Mouse (Mus musculus) retina, postnatal 1 day (tissue): Measurements from ENCODE around the gene Ifitm1.
A peak's percentile ranks its signal among the peaks of the same experiment; 100 is the strongest.

Experiments used
- DNase-seq: peaks from one replicate; pipeline ENCODE4 v3.0.0-alpha.2; 2012

The Ifitm1 gene

GRCm38 (mm10) chr7:140966921-140967320, at the start of gene Ifitm1:
Gene Ifitm1 (plus strand): TSS chr7:140967221.
- DNase-seq = no peak

- no peak for DNase-seq
Observed at GRCm38 (mm10) chr7:140919911-140920310, 47.1 kb upstream of the Ifitm1 start.

GRCm38 (mm10) chr7:140920418-140921029, 46.5 kb upstream of the Ifitm1 start, which contains the start of gene Nlrp6:
Gene Nlrp6 (plus strand): TSS chr7:140920902.
- no peak for DNase-seq

GRCm38 (mm10) chr7:140921225-140921975, 45.6 kb upstream of the Ifitm1 start:
- DNase-seq = no peak

GRCm38 (mm10) chr7:140922398-140923069, 44.5 kb upstream of the Ifitm1 start:
- peak; percentile 49 for DNase-seq

- DNase-seq = no peak
Observed at GRCm38 (mm10) chr7:140923070-140923775, 43.8 kb upstream of the Ifitm1 start.

GRCm38 (mm10) chr7:140927181-140927580, 39.8 kb upstream of the Ifitm1 start:
- no peak for DNase-seq

GRCm38 (mm10) chr7:140938436-140938835, 28.6 kb upstream of the Ifitm1 start:
- no peak for DNase-seq

GRCm38 (mm10) chr7:140938896-140939295, 28.1 kb upstream of the Ifitm1 start:
- DNase-seq = no peak

- DNase-seq = peak; percentile 65
Observed at GRCm38 (mm10) chr7:140939669-140940171, 27.3 kb upstream of the Ifitm1 start.

- peak; percentile 89 for DNase-seq
Observed at GRCm38 (mm10) chr7:140941222-140942051, 25.6 kb upstream of the Ifitm1 start, which contains the start of gene Pgghg. Gene Pgghg (plus strand): TSS chr7:140941391.

- DNase-seq = no peak
Observed at GRCm38 (mm10) chr7:140942341-140942740, 24.7 kb upstream of the Ifitm1 start.

- no peak for DNase-seq
Observed at GRCm38 (mm10) chr7:140942811-140943210, 24.2 kb upstream of the Ifitm1 start.

GRCm38 (mm10) chr7:140943356-140943755, 23.7 kb upstream of the Ifitm1 start:
- DNase-seq = no peak

GRCm38 (mm10) chr7:140944236-140944635, 22.8 kb upstream of the Ifitm1 start:
- no peak for DNase-seq

GRCm38 (mm10) chr7:140945247-140945646, 21.8 kb upstream of the Ifitm1 start:
- DNase-seq = no peak

GRCm38 (mm10) chr7:140946311-140946710, 20.7 kb upstream of the Ifitm1 start:
- no peak for DNase-seq

GRCm38 (mm10) chr7:140946980-140947379, 20.0 kb upstream of the Ifitm1 start:
- DNase-seq = no peak

GRCm38 (mm10) chr7:140948161-140948560, 18.9 kb upstream of the Ifitm1 start:
- no peak for DNase-seq

GRCm38 (mm10) chr7:140949255-140949654, 17.8 kb upstream of the Ifitm1 start:
- DNase-seq = no peak

GRCm38 (mm10) chr7:140949824-140950530, 17.0 kb upstream of the Ifitm1 start, which contains the start of gene Ifitm5:
Gene Ifitm5 (minus strand): TSS chr7:140950291.
- DNase-seq = no peak
